Mouse (Mus musculus) urinary bladder, postnatal 4 days (tissue): ENCODE results near the gene Uvrag.

Experiments used
- DNase-seq, 2 experiments: peaks; one replicate each; pipeline ENCODE4 v3.0.0; 2021 to 2022; ENCODE audit warnings: low spot score in 2 of 2

Gene Uvrag

DNA sequence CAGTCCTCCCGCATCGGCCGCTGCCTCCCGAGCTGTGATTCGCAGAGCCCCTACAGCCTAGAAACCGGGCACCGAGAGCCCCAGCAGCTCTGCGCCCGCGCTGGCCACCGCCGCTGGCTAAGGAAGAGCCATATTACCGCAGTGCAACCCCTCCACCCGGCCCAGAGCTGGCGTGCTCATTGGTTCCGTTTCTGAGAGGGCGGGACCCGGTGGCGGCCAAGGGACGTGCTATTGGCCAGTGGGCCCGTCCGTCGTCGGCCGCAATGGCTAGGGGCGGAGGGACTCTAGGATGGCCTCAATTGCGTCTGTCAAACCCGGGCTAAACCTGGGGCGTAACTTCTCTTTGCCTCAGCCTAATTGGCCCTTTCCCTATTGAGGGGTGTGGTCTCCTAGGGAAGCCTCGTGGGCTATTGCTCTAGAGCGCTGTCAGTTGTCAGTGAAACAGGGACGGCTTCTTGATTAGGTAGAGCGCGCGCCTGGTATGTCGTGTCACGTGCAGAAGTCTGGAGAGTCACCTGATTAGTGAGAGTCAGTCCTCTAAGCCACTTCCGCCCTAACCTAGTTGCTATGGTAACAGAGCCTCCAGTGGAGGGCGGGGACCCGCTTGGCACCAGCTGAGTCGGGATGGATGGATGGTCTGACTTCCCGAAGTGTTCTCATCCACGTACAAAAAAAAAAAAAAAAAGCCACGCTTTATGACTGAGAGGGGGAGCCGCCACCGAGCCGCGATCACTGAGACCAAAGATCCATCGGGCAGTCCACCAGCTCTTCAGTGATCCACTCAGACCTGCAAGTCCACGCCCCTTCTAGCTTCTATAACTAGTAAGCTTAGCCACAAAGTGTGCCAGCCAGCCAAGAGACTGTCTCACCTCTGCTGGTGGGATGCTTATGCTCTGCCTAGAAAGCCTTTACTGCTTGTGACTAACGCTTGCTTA is at the start of gene Uvrag:
Gene Uvrag, minus strand, starts transcription at position 158 of the 935 bp plus-strand sequence.
- DNase-seq, result peak; percentile 97 to 99

DNA sequence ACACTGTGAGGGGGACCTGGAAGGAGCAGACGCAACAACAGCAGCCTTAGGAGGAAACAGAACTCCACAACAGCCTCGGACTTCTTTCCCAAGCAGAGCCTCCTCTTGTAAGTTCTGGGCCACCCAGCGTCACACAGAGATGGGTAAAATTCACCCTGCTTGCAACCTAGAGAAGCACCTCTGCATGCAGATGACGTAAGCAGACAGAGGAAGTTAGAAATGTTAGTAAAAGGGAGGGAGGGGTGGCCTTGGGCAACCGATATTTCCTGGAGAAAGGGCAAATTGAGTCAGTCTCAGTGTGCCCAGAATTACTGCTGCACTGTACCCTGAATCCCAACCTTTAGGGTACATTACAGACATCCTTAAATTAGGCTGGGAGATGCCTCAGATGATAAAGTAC is 48.9 kb upstream of the Uvrag start:
- DNase-seq, result no peak

DNA sequence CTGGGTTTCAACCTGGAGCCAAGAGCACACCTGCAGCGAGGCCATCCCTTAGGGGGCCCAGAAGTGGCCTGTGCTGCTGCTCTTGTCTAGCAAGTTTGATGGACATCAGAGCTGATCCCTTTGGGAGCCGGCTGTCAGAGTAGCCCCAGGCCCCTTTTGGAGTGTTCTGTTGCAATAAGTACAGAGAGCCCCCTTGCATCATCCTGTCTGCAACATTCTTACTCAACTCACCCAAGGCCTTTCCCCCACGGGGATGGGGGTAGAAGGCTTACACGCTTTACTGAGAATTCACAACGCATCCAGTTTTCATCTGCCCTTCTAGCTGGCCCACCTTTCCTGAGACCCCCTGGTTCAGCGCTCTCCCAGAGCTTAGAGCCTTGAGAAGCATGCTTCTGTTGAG is 47.7 kb upstream of the Uvrag start:
- DNase-seq, result no peak

DNA sequence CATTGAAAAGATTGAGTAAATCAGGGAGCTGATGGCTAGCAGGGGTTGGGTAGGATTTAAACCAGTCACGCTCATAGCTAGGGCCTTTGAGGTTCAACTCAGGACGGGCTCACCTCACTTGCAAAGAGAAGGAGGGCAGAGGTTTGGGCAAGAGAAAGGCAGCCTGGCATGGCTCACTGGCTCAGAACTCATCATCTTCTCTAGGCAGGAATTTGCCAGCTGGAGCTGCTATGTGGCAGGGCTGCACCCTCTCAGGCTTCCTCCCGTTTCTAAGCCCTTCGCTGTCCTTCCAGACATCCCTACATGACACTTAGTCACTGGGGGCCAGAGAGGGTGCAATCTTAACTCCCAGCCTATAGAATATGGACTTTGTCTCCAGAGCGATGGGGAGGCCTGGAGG is 46.5 kb upstream of the Uvrag start:
- DNase-seq, result no peak

DNA sequence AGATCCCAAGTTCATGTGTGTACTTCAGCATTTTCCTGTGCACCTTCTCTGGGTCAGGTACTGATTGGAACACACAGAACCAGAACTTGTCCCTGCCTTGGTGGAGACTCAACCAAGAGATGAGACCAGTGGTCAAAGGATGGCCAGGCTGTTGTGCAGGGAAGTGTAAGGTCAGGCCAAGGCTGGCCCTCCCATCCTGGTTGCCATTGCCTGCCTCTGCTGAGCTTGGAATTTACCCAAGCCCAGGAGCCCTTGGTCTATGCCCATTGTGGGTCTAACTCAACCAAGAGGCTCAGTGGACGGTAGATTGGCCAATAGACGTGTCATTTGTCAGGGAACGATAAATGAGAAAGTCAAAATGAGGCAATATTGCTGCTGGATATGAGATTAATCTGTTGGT is 44.5 kb upstream of the Uvrag start:
- no peak for DNase-seq

DNA sequence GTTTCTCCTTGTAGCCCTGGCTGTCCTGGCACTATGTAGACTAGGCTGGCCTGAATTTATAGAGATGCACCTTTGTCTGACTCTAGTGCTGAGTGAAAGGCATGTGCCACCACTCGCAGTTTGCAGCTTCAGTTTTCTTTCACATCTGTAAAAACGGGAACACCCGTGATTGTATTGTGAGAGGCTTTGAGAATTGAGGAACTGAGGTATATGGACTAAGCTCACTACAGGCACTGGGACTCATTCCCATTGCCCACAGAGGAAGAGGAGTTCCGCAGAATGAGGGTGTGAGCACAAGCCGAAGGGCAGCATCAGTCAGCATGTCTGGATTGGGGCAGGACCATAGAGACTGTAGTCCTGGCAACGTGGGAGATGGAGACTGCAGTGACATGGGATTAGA is 42.8 kb upstream of the Uvrag start:
- no peak for DNase-seq

GRCm38 (mm10) chr7:99182432-99183172 is 41.7 kb upstream of the Uvrag start, which contains the start of gene Dgat2:
TSS of gene Dgat2 (minus strand) at chr7:99182719.
- DNase-seq, result peak; percentile 87 to 92

DNA sequence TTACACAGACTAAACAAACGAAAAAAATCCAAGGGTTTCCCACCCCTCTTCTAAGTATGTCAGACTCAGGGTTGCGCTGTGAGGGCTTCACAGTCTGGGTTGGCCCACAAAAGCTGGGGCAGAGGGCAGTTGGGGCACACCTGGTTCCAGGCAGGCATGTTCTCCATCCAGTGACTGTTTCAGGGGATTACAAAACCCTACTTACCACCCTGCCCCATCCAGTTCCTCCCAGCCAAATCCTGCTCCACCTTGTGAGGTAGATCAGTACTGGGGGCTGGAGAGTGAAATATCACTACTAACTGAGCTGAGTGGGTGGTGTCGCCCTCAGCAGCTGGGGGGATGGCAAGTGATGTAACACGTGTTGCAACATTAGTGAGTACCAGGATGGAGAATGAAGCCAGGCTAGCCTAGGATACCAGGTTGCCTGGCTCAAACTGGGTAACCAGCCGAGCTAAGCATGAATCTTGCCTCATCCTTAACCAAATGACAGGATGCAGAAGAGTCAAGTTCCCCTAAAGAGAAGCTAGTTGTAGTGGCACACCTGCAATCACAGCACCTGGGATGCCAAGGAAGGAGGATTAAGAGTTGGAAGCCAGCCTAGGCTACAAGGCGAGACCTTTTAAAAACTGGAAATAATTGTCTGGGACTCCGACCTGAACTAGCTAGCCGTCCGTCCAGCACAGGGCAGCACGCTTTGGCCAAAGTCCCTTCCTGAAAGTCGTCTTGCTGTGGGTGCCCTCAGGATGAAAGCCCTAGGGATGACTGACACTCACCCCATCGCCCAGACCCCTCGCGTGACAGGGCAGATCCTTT is 40.9 kb upstream of the Uvrag start:
- no peak for DNase-seq

DNA sequence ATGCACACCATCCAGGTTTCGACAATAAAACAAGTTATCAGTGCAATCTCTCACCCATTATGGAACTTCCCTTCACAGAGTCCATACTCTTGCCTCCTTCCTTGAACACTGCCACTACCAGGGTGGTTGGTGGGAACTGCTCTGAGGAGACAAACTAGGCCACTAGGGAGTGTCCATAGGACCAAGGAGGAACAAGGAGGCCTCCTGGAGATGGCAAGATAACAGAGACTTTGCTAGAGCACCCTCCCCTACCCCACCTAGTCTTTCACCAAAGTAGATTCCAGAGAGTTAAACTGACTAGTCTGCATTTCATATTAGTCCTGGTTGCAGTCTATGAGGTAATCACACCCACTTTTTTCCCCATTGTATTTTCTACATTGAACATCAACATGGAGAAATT is 39.2 kb upstream of the Uvrag start:
- DNase-seq, result no peak

DNA sequence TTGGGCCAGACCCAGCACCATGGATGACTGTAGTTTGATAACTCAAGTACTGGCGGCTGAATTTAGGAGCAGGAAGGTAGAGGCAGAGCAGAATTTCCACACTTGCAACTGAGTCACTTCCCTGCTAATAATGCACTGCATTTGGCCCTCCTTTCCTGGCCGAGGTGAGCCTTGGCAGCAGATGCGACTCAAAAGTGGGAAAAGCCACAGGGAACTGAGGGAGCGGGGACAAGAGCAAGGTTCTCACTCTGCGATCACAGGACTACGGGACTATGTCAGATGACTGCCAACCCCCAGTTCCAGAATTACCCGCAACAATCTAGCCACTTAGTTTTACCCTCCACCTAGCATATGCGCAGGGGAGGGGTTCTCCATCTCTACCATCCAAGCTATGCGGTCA is 38.3 kb upstream of the Uvrag start:
- DNase-seq, result no peak

DNA sequence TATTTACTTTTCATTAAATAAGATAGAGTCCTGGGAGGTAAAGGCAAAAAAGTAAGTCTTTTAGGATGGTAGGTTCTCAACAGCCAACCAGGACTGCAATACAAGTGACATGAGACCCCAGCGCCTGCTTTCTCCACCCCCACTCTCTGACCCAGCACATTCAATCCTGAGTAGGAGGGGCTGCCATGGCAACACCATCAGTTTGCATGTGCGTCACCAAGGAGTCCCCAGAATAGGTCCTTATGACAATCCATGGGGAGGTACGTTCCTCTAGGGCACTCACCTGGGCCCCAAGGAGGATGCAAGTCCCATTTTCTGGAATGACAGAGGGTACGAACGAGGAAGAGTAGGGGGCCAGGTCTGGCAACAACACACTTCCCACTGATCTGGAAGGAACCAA is 36.4 kb upstream of the Uvrag start:
- DNase-seq, result no peak

- DNase-seq, result no peak
Measured at GRCm38 (mm10) chr7:99175666-99176065, 34.7 kb upstream of the Uvrag start.

GRCm38 (mm10) chr7:99175118-99175517 is 34.2 kb upstream of the Uvrag start:
- DNase-seq, result no peak

DNA sequence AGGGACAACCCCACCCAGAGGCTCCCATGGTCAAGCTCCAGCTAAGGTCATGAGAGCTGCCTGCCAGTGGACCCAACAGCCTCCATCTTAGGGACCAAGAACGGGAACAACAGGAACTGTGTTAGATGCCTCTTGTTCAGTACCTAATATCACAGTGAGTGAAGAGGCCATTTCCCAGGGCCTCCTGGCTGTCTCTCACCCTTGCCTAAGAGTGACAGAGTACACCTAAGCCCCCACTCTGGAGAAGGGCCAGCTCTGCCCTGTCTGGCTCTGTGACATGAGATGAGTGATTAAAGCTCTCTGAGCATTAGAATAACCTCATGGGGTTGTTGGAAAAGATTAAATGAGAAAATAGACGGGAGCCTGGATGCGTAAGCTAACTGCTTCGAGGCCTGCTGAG is 33.1 kb upstream of the Uvrag start:
- DNase-seq, result no peak

GRCm38 (mm10) chr7:99172898-99173297 is 32.0 kb upstream of the Uvrag start:
- no peak for DNase-seq

DNA sequence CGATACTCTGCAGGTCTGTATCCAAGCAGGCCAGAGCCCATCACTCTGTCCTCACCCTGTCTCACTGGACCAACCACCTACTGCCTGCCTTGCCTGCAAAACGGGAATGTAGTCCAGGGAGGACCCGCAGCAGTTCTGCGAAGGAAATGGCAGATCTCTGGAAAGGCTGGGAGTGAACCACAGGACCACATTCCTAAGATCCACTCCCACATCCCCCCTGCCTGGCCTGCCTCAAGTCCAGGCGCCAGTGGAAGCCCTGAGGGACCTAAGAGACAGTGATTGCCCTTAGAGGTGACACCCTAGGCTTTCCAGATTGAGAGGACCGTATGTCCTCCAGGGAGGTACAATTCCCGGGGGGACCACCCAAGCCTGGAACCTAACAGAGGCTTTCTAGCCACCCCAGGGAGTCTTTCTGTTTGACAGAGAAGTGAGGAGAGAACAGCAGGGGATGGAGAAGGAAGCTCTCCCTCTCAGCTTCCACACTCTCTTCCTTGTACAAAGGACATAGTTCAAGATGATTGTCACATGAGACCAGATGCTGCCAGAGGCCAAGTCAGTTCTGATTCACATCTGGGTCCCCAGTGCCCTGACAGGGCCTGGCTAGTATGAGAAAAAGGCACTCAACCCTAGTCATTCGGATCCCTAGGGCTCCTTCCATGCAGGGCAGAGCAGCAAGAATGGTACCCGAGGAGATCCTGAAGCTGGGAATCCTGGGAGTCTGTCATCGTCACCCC is 31.0 kb upstream of the Uvrag start:
- no peak for DNase-seq

DNA sequence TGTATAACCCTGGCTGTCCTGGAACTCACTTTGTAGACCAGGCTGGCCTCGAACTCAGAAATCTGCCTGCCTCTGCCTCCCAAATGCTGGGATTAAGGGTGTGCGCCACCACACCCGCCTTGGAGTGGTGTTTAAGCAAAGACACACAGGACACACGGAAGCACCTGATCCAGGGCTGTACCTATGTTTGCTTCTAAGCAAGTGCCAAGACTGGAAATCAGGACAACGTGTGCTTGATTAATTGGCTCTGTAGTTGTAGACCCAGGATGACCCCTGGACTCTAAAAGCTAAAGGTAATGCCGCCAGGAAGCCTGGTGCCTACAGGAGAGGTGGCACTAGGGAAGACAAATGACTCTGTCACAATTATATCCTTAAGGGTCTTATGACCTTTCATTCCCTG is 29.6 kb upstream of the Uvrag start:
- no peak for DNase-seq

DNA sequence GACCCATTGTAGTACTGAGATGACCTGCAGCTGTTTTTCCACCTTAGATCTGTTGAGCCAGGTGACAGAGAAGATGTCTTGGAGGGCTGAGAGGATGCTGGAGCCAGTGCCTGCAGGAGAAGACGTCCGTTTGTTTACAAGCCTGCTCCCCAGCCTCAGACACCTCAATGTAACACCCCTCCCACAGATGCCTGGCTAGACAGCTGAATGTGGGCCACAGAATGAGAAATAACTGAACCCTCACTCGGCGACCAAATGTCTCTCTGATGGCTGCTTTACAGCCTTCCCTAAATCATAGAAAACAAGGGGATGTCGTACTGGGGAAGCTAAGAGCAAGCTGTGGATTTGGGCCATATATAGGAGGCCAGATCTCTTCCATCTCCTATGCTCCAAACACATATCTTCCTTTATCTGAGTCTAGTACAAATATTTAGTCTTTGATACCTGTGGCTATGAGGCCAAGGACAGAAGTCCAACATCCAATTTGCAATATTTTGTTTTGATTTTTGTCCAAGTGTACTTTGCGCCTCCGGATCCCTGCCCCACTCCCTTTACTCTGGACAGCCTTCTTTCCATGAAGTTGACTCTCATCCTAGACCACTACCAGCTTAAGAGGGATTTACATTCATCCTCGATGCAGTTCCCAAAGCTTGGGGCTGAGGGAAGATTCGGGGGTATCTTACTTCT is 28.9 kb upstream of the Uvrag start:
- DNase-seq, result no peak

GRCm38 (mm10) chr7:99168756-99169155 is 27.8 kb upstream of the Uvrag start:
- no peak for DNase-seq

GRCm38 (mm10) chr7:99167939-99168338 is 27.0 kb upstream of the Uvrag start:
- DNase-seq, result no peak

DNA sequence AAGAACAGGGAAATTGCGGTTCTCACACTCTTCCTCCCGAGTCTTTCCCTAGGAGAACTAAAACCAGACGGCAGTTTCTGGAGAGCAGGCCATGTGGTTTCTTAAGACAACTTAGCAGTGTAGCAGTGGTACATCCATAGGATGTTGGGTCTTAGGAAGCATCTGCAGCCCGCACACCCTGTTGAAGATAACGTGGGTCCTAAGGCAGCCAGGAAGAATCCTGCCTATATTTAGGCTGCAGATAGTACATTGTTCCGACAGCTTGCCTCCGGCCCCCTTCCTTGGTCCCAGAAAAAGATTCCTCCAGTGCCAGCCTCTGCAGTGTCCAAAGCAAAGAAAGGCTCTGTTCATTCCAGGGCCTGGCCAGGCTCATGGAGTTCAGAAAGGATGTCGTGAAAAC is 25.2 kb upstream of the Uvrag start:
- DNase-seq, result no peak
